Mouse (Mus musculus) urinary bladder, adult 2 months (tissue): ENCODE measurements around the gene Prpf38b. TPM values are rescaled to one million over a fixed set of nuclear protein-coding genes. Genes with fewer than 3 reads are reported as not detected.

Experiments
- DNase-seq: peaks from one replicate; pipeline ENCODE4 v3.0.0; 2022; ENCODE audit warnings: low spot score
- polyA plus RNA-seq: library from polyadenylated mRNA; depleted of rRNA; stranded (reverse); fragments of >200 nt; gene quantifications from 2 replicates; pipeline ENCODE4 v1.2.3, GENCODE M21; 2012; rRNA removed

The Prpf38b gene
- polyA plus RNA-seq, 1 experiment = 77.1 TPM

DNA sequence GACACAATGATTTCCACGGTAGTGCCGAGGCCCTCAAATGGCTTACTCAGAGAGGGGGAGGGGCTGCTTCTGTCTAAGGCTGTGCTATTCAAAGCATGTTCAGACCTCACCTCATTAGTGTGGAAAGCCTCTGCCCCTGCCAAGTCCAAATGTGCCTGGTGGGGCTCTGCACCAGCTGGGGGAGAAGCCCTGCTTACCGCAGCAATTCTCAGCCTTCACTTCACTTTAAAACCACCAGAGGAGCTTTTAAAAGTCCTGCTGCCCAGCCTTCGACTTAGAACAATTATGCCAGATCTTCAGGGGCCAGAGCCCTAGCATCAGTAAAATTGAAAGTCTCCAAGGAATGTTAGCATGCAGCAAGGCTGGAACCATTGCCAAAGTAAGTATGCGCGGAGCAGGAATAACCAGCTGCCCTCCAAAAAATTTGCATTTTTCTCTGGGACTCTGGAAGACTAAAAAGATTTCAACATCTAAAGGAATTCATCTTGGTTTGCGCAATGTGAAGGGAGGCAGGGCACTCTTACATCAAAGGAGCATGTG lies 53.2 kb downstream of the Prpf38b start:
- DNase-seq = no peak

GRCm38 (mm10) chr3:108857714-108858113 lies 53.8 kb downstream of the Prpf38b start:
- no peak for DNase-seq

GRCm38 (mm10) chr3:108857124-108857470 lies 54.4 kb downstream of the Prpf38b start:
- no peak for DNase-seq

DNA sequence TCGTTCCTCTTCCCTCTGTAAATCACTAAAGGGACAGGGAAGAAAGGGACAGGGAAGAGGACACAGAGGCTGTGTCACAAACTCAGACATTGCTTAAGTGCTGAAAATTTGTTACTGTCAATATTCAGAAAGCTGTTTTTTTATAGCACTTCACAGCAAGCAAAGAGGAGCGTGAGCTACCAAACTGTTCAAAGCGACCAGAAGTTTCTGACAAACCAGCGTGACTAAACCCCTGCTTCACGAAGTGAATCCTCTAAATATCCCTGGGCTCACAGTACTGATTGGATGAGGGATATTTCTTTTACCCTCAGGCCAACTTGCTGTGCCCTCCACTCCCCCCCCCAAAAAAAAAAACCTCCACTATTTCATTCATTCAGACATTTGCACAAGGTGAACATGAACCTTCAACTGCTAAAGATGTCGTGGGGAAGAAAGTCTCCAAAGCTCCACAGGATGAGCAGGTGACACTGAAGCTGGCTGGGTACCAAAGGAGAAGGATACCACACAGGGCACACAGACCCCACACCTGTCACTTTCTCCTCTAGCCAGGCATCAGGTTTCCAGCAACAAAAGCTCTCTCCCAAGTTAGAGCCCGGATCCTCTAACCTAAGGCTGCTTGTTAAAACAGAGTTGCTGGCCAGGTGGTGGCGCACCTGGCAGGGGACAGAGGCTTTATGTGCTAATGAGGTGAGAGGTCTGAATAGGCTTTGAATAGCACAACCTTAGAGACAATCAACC lies 55.0 kb downstream of the Prpf38b start:
- DNase-seq = no peak

GRCm38 (mm10) chr3:108855864-108856263 lies 55.7 kb downstream of the Prpf38b start:
- no peak for DNase-seq

- no peak for DNase-seq
These were observed 56.2 kb downstream of the Prpf38b start for GRCm38 (mm10) chr3:108855371-108855770.

DNA sequence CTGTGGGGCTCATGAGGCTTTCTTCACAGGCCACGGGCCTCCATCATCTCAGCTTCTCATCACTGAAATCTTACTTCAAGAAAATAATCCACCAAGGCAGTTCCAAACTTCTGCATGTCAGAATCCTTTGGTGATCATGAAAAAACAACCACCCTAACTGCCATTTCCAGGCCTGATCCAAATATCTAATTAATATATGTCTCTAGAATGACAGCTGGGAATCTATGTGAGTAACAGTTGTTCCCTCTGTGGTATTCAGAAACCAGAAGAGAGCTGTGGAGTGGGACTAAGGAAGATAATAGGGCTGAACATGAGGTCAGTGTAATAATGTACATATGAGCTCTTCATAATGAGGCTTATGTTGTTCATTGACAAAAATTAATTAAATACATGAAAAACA lies 58.3 kb downstream of the Prpf38b start:
- DNase-seq = no peak

Other genes with a start within 250 kb of the Prpf38b start
- 26.2 and 26.8 TPM in 2 replicates for gene Gpsm2, start 189.4 kb downstream of the Prpf38b start, polyA plus RNA-seq
- 2.6 and 2.9 TPM in 2 replicates for gene Aknad1, start 172.1 kb downstream of the Prpf38b start, polyA plus RNA-seq
- gene Stxbp3, start 71.2 kb downstream of the Prpf38b start, polyA plus RNA-seq = 43.3 and 49.4 TPM in 2 replicates
- 0.24 and 0.29 TPM in 2 replicates for gene Fndc7, start 21.7 kb downstream of the Prpf38b start, polyA plus RNA-seq
- 0.08 and 0.10 TPM in 2 replicates for gene Henmt1, start 28.1 kb upstream of the Prpf38b start, polyA plus RNA-seq
- gene Gm9857, start 28.7 kb upstream of the Prpf38b start, polyA plus RNA-seq = 0.28 TPM in 1 of 2 replicates, not detected in the other
- gene Fam102b, start 115.9 kb upstream of the Prpf38b start, polyA plus RNA-seq = 16.0 and 23.9 TPM in 2 replicates
- gene Slc25a54, start 168.7 kb upstream of the Prpf38b start, polyA plus RNA-seq = not detected in 2 replicates
- gene Slc25a24, start 211.4 kb upstream of the Prpf38b start, polyA plus RNA-seq = 43.0 and 43.2 TPM in 2 replicates